Mouse (Mus musculus): ENCODE data around the gene Stxbp4. TPM values are rescaled to one million over a fixed set of nuclear protein-coding genes. Genes with fewer than 3 reads are reported as not detected.

Stxbp4 gene
- total RNA-seq, 1 experiment: 10.8 TPM

DNA sequence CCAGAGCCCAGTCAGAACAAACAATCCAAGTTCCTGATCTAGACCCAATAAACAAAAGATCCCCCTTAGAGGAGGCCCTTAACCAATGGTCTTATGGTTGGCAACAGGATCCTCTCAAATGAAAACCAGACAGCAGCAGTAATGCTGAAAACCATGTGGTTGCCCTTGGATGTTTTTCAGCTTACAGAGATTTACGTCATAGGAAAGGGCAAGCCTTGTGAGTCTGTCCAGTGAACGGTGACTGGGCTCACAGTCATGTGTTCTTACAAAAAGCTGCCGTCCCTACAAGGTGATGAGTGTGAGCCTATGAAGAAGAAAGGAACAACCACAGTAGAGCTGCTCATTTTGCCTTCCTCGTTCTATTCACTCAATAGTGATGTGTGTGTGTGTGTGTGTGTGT lies 22.8 kb upstream of the Stxbp4 start:
- in situ Hi-C loops (cut with MboI; ENCODE audit: low sequenced_read_pairs in 2 of 2, unreplicated experiment in 2 of 2): no loop called here
- Histone ChIP-seq H3K4me1 (ENCODE audit: control insufficient read depth in 2 of 2, insufficient read depth in 2 of 2, low read length in 2 of 2, poor library complexity in 1 of 2) (peaks cover 0 to 2% of the 10 kb centered on the region in 2 experiments; a peak in 1 of 4 replicates), H3K36me3 (ENCODE audit: control insufficient read depth, insufficient read depth, low read length, poor library complexity, severe bottlenecking) (peaks cover 7% of the 10 kb centered on the region), H3K9me3 (ENCODE audit: control insufficient read depth, insufficient read depth, low read depth, low read length) (no peaks in the 10 kb centered on the region), H3K27ac (ENCODE audit: insufficient read depth, low read depth, low read length, poor library complexity, severe bottlenecking) (no peak overlapping the region), H3K9ac (ENCODE audit: insufficient read depth, low read depth, low read length, poor library complexity, severe bottlenecking) (no peak overlapping the region), H3K4me3 (ENCODE audit: insufficient read depth in 1 of 2, low read depth in 1 of 2, low read length in 2 of 2, poor library complexity in 1 of 2, severe bottlenecking in 1 of 2) (no peak overlapping the region)
- DNase-seq (ENCODE audit: low read depth, low spot score): no peak
- no peak for TF ChIP-seq ZNF384 (IDR thresholded peaks at IDR 0.05; ENCODE audit: low read depth, low read length)
- TF ChIP-seq ZC3H11A (IDR thresholded peaks at IDR 0.05; ENCODE audit: borderline replicate concordance, low read depth, low read length): no peak
- no peak for TF ChIP-seq MAFK (IDR thresholded peaks at IDR 0.05; ENCODE audit: insufficient read depth, low read depth, low read length)
- no peak for TF ChIP-seq HCFC1 (IDR thresholded peaks at IDR 0.05; ENCODE audit: borderline replicate concordance, insufficient read depth, low read length)
- TF ChIP-seq CHD2 (IDR thresholded peaks at IDR 0.05; ENCODE audit: low read depth, low read length): no peak

GRCm38 (mm10) chr11:90657527-90657926 lies 19.6 kb upstream of the Stxbp4 start:
- TF ChIP-seq MAFK (IDR thresholded peaks at IDR 0.05; ENCODE audit: insufficient read depth, low read depth, low read length) (no peak), HCFC1 (IDR thresholded peaks at IDR 0.05; ENCODE audit: borderline replicate concordance, insufficient read depth, low read length) (no peak), CHD2 (IDR thresholded peaks at IDR 0.05; ENCODE audit: low read depth, low read length) (no peak), ZNF384 (IDR thresholded peaks at IDR 0.05; ENCODE audit: low read depth, low read length) (no peak), ZC3H11A (IDR thresholded peaks at IDR 0.05; ENCODE audit: borderline replicate concordance, low read depth, low read length) (no peak)
- Histone ChIP-seq H3K4me1 (ENCODE audit: control insufficient read depth in 2 of 2, insufficient read depth in 2 of 2, low read length in 2 of 2, poor library complexity in 1 of 2) (no peaks in the 10 kb centered on the region), H3K4me3 (ENCODE audit: insufficient read depth in 1 of 2, low read depth in 1 of 2, low read length in 2 of 2, poor library complexity in 1 of 2, severe bottlenecking in 1 of 2) (no peak overlapping the region), H3K27ac (ENCODE audit: insufficient read depth, low read depth, low read length, poor library complexity, severe bottlenecking) (no peak overlapping the region), H3K9ac (ENCODE audit: insufficient read depth, low read depth, low read length, poor library complexity, severe bottlenecking) (no peak overlapping the region), H3K36me3 (ENCODE audit: control insufficient read depth, insufficient read depth, low read length, poor library complexity, severe bottlenecking) (peaks cover 7% of the 10 kb centered on the region), H3K9me3 (ENCODE audit: control insufficient read depth, insufficient read depth, low read depth, low read length) (no peaks in the 10 kb centered on the region)
- DNase-seq (ENCODE audit: low read depth, low spot score): no peak
- in situ Hi-C loops (cut with MboI; ENCODE audit: low sequenced_read_pairs in 2 of 2, unreplicated experiment in 2 of 2): no loop called here

DNA sequence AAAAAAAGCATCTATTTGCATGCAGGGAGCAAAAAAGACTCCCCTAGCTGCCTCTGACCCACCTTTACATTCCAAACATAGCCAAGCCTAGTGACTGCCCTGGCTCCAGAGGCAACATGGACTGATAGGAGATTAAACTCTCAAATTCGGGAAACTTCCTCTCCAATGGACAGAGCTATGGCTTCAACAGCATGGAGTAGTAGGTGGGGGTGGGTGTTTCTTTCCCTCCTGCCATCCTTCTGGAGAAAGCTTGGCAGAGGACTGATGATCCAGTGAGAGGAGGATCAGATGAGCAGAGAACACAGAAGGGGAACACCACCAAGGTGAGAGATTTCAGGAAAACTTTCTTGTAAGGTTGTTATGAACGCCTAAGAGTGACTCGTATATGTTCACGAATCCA lies 14.7 kb upstream of the Stxbp4 start:
- Histone ChIP-seq H3K4me1 (ENCODE audit: control insufficient read depth in 2 of 2, insufficient read depth in 2 of 2, low read length in 2 of 2, poor library complexity in 1 of 2) (no peaks in the 10 kb centered on the region), H3K9ac (ENCODE audit: insufficient read depth, low read depth, low read length, poor library complexity, severe bottlenecking) (no peak overlapping the region), H3K9me3 (ENCODE audit: control insufficient read depth, insufficient read depth, low read depth, low read length) (no peaks in the 10 kb centered on the region), H3K4me3 (ENCODE audit: insufficient read depth in 1 of 2, low read depth in 1 of 2, low read length in 2 of 2, poor library complexity in 1 of 2, severe bottlenecking in 1 of 2) (no peak overlapping the region), H3K36me3 (ENCODE audit: control insufficient read depth, insufficient read depth, low read length, poor library complexity, severe bottlenecking) (peaks cover 8% of the 10 kb centered on the region), H3K27ac (ENCODE audit: insufficient read depth, low read depth, low read length, poor library complexity, severe bottlenecking) (no peak overlapping the region)
- no peak for DNase-seq (ENCODE audit: low read depth, low spot score)
- no peak for TF ChIP-seq HCFC1 (IDR thresholded peaks at IDR 0.05; ENCODE audit: borderline replicate concordance, insufficient read depth, low read length)
- TF ChIP-seq ZC3H11A (IDR thresholded peaks at IDR 0.05; ENCODE audit: borderline replicate concordance, low read depth, low read length): no peak
- TF ChIP-seq MAFK (IDR thresholded peaks at IDR 0.05; ENCODE audit: insufficient read depth, low read depth, low read length): no peak
- TF ChIP-seq CHD2 (IDR thresholded peaks at IDR 0.05; ENCODE audit: low read depth, low read length): no peak
- TF ChIP-seq ZNF384 (IDR thresholded peaks at IDR 0.05; ENCODE audit: low read depth, low read length): no peak
- in situ Hi-C loops (cut with MboI; ENCODE audit: low sequenced_read_pairs in 2 of 2, unreplicated experiment in 2 of 2): no loop called here

GRCm38 (mm10) chr11:90650231-90650885 lies 12.5 kb upstream of the Stxbp4 start:
- Histone ChIP-seq H3K4me3 (ENCODE audit: insufficient read depth in 1 of 2, low read depth in 1 of 2, low read length in 2 of 2, poor library complexity in 1 of 2, severe bottlenecking in 1 of 2) (no peak overlapping the region), H3K27ac (ENCODE audit: insufficient read depth, low read depth, low read length, poor library complexity, severe bottlenecking) (no peak overlapping the region), H3K9ac (ENCODE audit: insufficient read depth, low read depth, low read length, poor library complexity, severe bottlenecking) (no peak overlapping the region), H3K36me3 (ENCODE audit: control insufficient read depth, insufficient read depth, low read length, poor library complexity, severe bottlenecking) (peaks cover 10% of the 10 kb centered on the region), H3K4me1 (ENCODE audit: control insufficient read depth in 2 of 2, insufficient read depth in 2 of 2, low read length in 2 of 2, poor library complexity in 1 of 2) (no peaks in the 10 kb centered on the region), H3K9me3 (ENCODE audit: control insufficient read depth, insufficient read depth, low read depth, low read length) (no peaks in the 10 kb centered on the region)
- in situ Hi-C loops (cut with MboI; ENCODE audit: low sequenced_read_pairs in 2 of 2, unreplicated experiment in 2 of 2): no loop called here
- TF ChIP-seq HCFC1 (IDR thresholded peaks at IDR 0.05; ENCODE audit: borderline replicate concordance, insufficient read depth, low read length) (no peak), ZNF384 (IDR thresholded peaks at IDR 0.05; ENCODE audit: low read depth, low read length) (no peak), CHD2 (IDR thresholded peaks at IDR 0.05; ENCODE audit: low read depth, low read length) (no peak), ZC3H11A (IDR thresholded peaks at IDR 0.05; ENCODE audit: borderline replicate concordance, low read depth, low read length) (no peak), MAFK (IDR thresholded peaks at IDR 0.05; ENCODE audit: insufficient read depth, low read depth, low read length) (no peak)
- no peak for DNase-seq (ENCODE audit: low read depth, low spot score)
